In the genomic region with DNA sequence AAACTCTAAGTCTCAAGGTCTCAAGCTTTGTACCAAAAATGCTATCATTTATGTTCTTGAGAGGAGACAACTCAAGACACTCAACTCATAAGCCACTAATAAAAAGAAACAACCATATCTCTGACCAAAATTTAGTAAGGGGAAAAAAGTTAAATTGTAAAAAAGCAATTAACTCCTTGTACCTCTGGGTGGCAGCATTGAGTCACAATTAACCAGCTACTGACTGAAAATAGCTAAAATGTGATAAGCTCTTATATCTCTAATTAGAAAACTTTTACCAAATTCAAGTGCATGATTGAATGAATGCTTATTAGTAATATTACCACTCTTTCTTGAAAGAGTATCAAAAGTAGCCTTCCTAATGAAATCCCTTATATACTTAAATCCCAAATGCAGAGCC, we compare ENCODE assay signal across 8 mouse cellular contexts. TPM values are rescaled to one million over a fixed set of nuclear protein-coding genes. Genes with fewer than 3 reads are reported as not detected.
A peak's percentile ranks its signal among the peaks of the same experiment; 100 is the strongest.
DNase-seq lines count a peak whose midpoint lies in the region; ATAC-seq and TF ChIP-seq lines count a peak whose summit lies in the region.

No protein-coding gene starts in this region.

- H3K27ac ChIP-seq in gastrocnemius, adult 2 months, result no peak overlapping the region
- H3K27ac ChIP-seq in lung, postnatal 0 days (ENCODE audit: low read length), result no peak overlapping the region
- H3K27ac ChIP-seq in forebrain, embryonic 12.5 days, result no peak overlapping the region

- H3K4me2 ChIP-seq in lung, postnatal 0 days (replicated peaks; ENCODE audit: low read depth, low read length), result no peak overlapping the region
- H3K4me2 ChIP-seq in forebrain, embryonic 12.5 days, result no peak overlapping the region

- H3K36me3 ChIP-seq in lung, postnatal 0 days (ENCODE audit: insufficient read depth, low read length), result peaks cover 15% of the 10 kb centered on the region; the same call in 1 of the 2 replicates
- H3K36me3 ChIP-seq in forebrain, embryonic 12.5 days (replicated peaks), result peaks cover 50% of the 10 kb centered on the region

- intact Hi-C loops in gastrocnemius, adult 2 months (cut with DNase I), result loop anchor here (1.0 kb wide), 1 partner anchor 75 kb away; no protein-coding TSS in a partner anchor

- no peak overlapping the region for H3K9ac ChIP-seq in lung, postnatal 0 days (replicated peaks; ENCODE audit: low read depth)
- H3K9ac ChIP-seq in forebrain, embryonic 12.5 days, result no peak overlapping the region

- no peak for DNase-seq in gastrocnemius, adult 2 months
- no peak for DNase-seq in gastrocnemius, postnatal 10 days
- peak; percentile 68 for DNase-seq in lung, postnatal 0 days (ENCODE audit: low spot score)
- DNase-seq in lung, adult 18-20 months, result no peak
- DNase-seq in brain, adult 2 months (ENCODE audit: low read depth, low spot score), result peak; percentile 55
- peak; percentile 73 for DNase-seq in retina, embryonic 14.5 days (ENCODE audit: low spot score)
- DNase-seq in gastrocnemius, postnatal 4 days (ENCODE audit: low spot score in 2 of 2), result no peak

- no peak for ATAC-seq in lung, postnatal 0 days
- no peak for ATAC-seq in forebrain, embryonic 12.5 days (ENCODE audit: low FRiP score)

- no peaks in the 10 kb centered on the region for H3K27me3 ChIP-seq in lung, postnatal 0 days (replicated peaks; ENCODE audit: insufficient read depth, low read length)
- no peaks in the 10 kb centered on the region for H3K27me3 ChIP-seq in forebrain, embryonic 12.5 days

- H3K9me3 ChIP-seq in lung, postnatal 0 days (ENCODE audit: low read length), result no peaks in the 10 kb centered on the region
- no peaks in the 10 kb centered on the region for H3K9me3 ChIP-seq in forebrain, embryonic 12.5 days

- TF ChIP-seq EP300 in lung, postnatal 0 days (IDR thresholded peaks at IDR 0.05), result no peak

- TF ChIP-seq CTCF in gastrocnemius, adult 2 months (IDR thresholded peaks at IDR 0.05), result peak; percentile 77
- peak; percentile 70 for TF ChIP-seq CTCF in lung, postnatal 0 days (IDR thresholded peaks at IDR 0.05)

- no peak overlapping the region for H3K4me3 ChIP-seq in gastrocnemius, adult 2 months
- no peak overlapping the region for H3K4me3 ChIP-seq in lung, postnatal 0 days (ENCODE audit: low read depth, low read length)
- no peak overlapping the region for H3K4me3 ChIP-seq in forebrain, embryonic 12.5 days (replicated peaks)

- H3K4me1 ChIP-seq in lung, postnatal 0 days (ENCODE audit: insufficient read depth, low read depth, low read length), result no peaks in the 10 kb centered on the region
- no peaks in the 10 kb centered on the region for H3K4me1 ChIP-seq in forebrain, embryonic 12.5 days

RNA-seq across cellular contexts. Expression of gene Prim2, which starts 6.4 kb away (rescaled TPM):
- 1 to 10 TPM; 1.2 to 1.3 TPM for total RNA-seq in gastrocnemius, adult 2 months (2021)
- total RNA-seq in gastrocnemius, postnatal 10 days (2021), result 1 to 10 TPM; 4.2 to 5.5 TPM
- polyA plus RNA-seq in lung, postnatal 0 days (2015; fragmentation: Nextera tagmentation; extraction: Ambion mirVana), result 7.1 and 7.6 TPM in 2 replicates
- 10 to 100 TPM; 11.9 to 12.3 TPM for total RNA-seq in gastrocnemius, postnatal 4 days (2021)
- 50.0 and 50.7 TPM in 2 replicates for polyA plus RNA-seq in forebrain, embryonic 12.5 days (2016; fragmentation: Nextera tagmentation; extraction: Ambion mirVana)

RNA-seq across cellular contexts. Expression of gene Rab23, which starts 56.5 kb away (rescaled TPM):
- 1 to 10 TPM; 4.1 to 5.9 TPM for total RNA-seq in gastrocnemius, adult 2 months (2021)
- total RNA-seq in gastrocnemius, postnatal 10 days (2021), result 10 to 100 TPM in 1 of 2 experiments, 1 to 10 TPM in 1; 8.1 to 14.4 TPM
- 13.1 and 14.2 TPM in 2 replicates for polyA plus RNA-seq in lung, postnatal 0 days (2015; fragmentation: Nextera tagmentation; extraction: Ambion mirVana)
- total RNA-seq in gastrocnemius, postnatal 4 days (2021), result 10 to 100 TPM; 18.4 to 19.7 TPM
- 30.7 and 32.3 TPM in 2 replicates for polyA plus RNA-seq in forebrain, embryonic 12.5 days (2016; fragmentation: Nextera tagmentation; extraction: Ambion mirVana)

Comparison
In these comparisons a context has a peak if more than half of its experiments do, and no peak if none do; other contexts are left out.
1. DNase-seq: peak in lung, postnatal 0 days (single experiment), brain, adult 2 months (single experiment) and retina, embryonic 14.5 days (single experiment); none in gastrocnemius, adult 2 months (single experiment), gastrocnemius, postnatal 10 days (single experiment), lung, adult 18-20 months (0 of 2) and gastrocnemius, postnatal 4 days (0 of 2).